Mouse (Mus musculus): Measurements from ENCODE around the gene Pou2f1.

Gene Pou2f1

GRCm38 (mm10) chr1:165875520-165876284 is 126.8 kb downstream of the Pou2f1 start:
- no peak for DNase-seq (ENCODE audit: low spot score)

- no peak for DNase-seq (ENCODE audit: low spot score)
Measured at GRCm38 (mm10) chr1:165874645-165875044, 127.8 kb downstream of the Pou2f1 start.

- DNase-seq (ENCODE audit: low spot score): no peak
Measured at GRCm38 (mm10) chr1:165868659-165869058, 133.8 kb downstream of the Pou2f1 start.

- no peak for DNase-seq (ENCODE audit: low spot score)
Measured at GRCm38 (mm10) chr1:165866630-165867280, 135.7 kb downstream of the Pou2f1 start.

- no peak for DNase-seq (ENCODE audit: low spot score)
Measured at GRCm38 (mm10) chr1:165864864-165865795, 137.3 kb downstream of the Pou2f1 start.

GRCm38 (mm10) chr1:165862059-165862458 is 140.4 kb downstream of the Pou2f1 start:
- no peak for DNase-seq (ENCODE audit: low spot score)

- no peak for DNase-seq (ENCODE audit: low spot score)
Measured at GRCm38 (mm10) chr1:165861235-165861609, 141.3 kb downstream of the Pou2f1 start.

GRCm38 (mm10) chr1:165860373-165861234 is 141.9 kb downstream of the Pou2f1 start:
- DNase-seq (ENCODE audit: low spot score): no peak

GRCm38 (mm10) chr1:165858356-165858755 is 144.1 kb downstream of the Pou2f1 start:
- DNase-seq (ENCODE audit: low spot score): no peak

GRCm38 (mm10) chr1:165857279-165857678 is 145.2 kb downstream of the Pou2f1 start:
- DNase-seq (ENCODE audit: low spot score): no peak

GRCm38 (mm10) chr1:165855759-165856545 is 146.5 kb downstream of the Pou2f1 start:
- DNase-seq (ENCODE audit: low spot score): no peak

- DNase-seq (ENCODE audit: low spot score): peak; percentile 71
Measured at GRCm38 (mm10) chr1:165853729-165854420, 148.6 kb downstream of the Pou2f1 start.

GRCm38 (mm10) chr1:165853131-165853721 is 149.3 kb downstream of the Pou2f1 start:
- DNase-seq (ENCODE audit: low spot score): no peak

- no peak for DNase-seq (ENCODE audit: low spot score)
Measured at GRCm38 (mm10) chr1:165852131-165852530, 150.3 kb downstream of the Pou2f1 start.

GRCm38 (mm10) chr1:165849458-165850445 is 152.7 kb downstream of the Pou2f1 start:
- no peak for DNase-seq (ENCODE audit: low spot score)

GRCm38 (mm10) chr1:165848881-165849280 is 153.6 kb downstream of the Pou2f1 start:
- no peak for DNase-seq (ENCODE audit: low spot score)

GRCm38 (mm10) chr1:165848417-165848816 is 154.1 kb downstream of the Pou2f1 start:
- DNase-seq (ENCODE audit: low spot score): no peak

- no peak for DNase-seq (ENCODE audit: low spot score)
Measured at GRCm38 (mm10) chr1:165845366-165845765, 157.1 kb downstream of the Pou2f1 start.

All from c-Kit-positive CD71-positive TER-119-positive erythroid progenitor cells, embryonic 14.5 days (primary cell).